Mouse (Mus musculus): ENCODE results near the gene Fam57a. TPM values are rescaled to one million over a fixed set of nuclear protein-coding genes. Genes with fewer than 3 reads are reported as not detected.

Fam57a gene
- polyA plus RNA-seq, 1 experiment = 21.4 TPM

- H3K36me3 ChIP-seq (ENCODE audit: control insufficient read depth, insufficient read depth) = peaks cover 6% of the 10 kb centered on the region
- H3K79me2 ChIP-seq (ENCODE audit: control insufficient read depth, insufficient read depth) = no peaks in the 10 kb centered on the region
- no peak overlapping the region for H3ac ChIP-seq (ENCODE audit: control insufficient read depth, insufficient read length, low read depth)
- H3K4me3 ChIP-seq (ENCODE audit: insufficient read depth, poor library complexity, severe bottlenecking) = no peak overlapping the region
- no peaks in the 10 kb centered on the region for H3K79me3 ChIP-seq (ENCODE audit: low read depth)
- no peaks in the 10 kb centered on the region for H3K27me3 ChIP-seq (ENCODE audit: control insufficient read depth, insufficient read depth, insufficient read length)
- TF ChIP-seq MYOG (IDR thresholded peaks at IDR 0.05; ENCODE audit: control insufficient read depth, extremely low read depth, insufficient read length) (no peak), MYOD1 (IDR thresholded peaks at IDR 0.05; ENCODE audit: control insufficient read depth, insufficient read length, low read depth) (no peak), CTCF (IDR thresholded peaks at IDR 0.05; ENCODE audit: control insufficient read depth, insufficient read depth, insufficient read length) (no peak), CEBPB (IDR thresholded peaks at IDR 0.05; ENCODE audit: low read depth) (no peak), FOSL1 (IDR thresholded peaks at IDR 0.05; ENCODE audit: insufficient read depth, low read length, poor library complexity, severe bottlenecking) (no peak), USF1 (IDR thresholded peaks at IDR 0.05; ENCODE audit: low read depth) (no peak), MAX (IDR thresholded peaks at IDR 0.05) (no peak)
These were observed 34.3 kb upstream of the Fam57a start for GRCm38 (mm10) chr11:76145169-76145568.

- Histone ChIP-seq H3K4me3 (ENCODE audit: insufficient read depth, poor library complexity, severe bottlenecking) (no peak overlapping the region), H3K79me3 (ENCODE audit: low read depth) (no peaks in the 10 kb centered on the region), H3K79me2 (ENCODE audit: control insufficient read depth, insufficient read depth) (no peaks in the 10 kb centered on the region), H3K27me3 (ENCODE audit: control insufficient read depth, insufficient read depth, insufficient read length) (no peaks in the 10 kb centered on the region), H3ac (ENCODE audit: control insufficient read depth, insufficient read length, low read depth) (no peak overlapping the region), H3K36me3 (ENCODE audit: control insufficient read depth, insufficient read depth) (peaks cover 15% of the 10 kb centered on the region)
- TF ChIP-seq MAX (IDR thresholded peaks at IDR 0.05) (no peak), USF1 (IDR thresholded peaks at IDR 0.05; ENCODE audit: low read depth) (no peak), MYOG (IDR thresholded peaks at IDR 0.05; ENCODE audit: control insufficient read depth, extremely low read depth, insufficient read length) (no peak), CTCF (IDR thresholded peaks at IDR 0.05; ENCODE audit: control insufficient read depth, insufficient read depth, insufficient read length) (no peak), CEBPB (IDR thresholded peaks at IDR 0.05; ENCODE audit: low read depth) (no peak), MYOD1 (IDR thresholded peaks at IDR 0.05; ENCODE audit: control insufficient read depth, insufficient read length, low read depth) (no peak), FOSL1 (IDR thresholded peaks at IDR 0.05; ENCODE audit: insufficient read depth, low read length, poor library complexity, severe bottlenecking) (no peak)
These were observed 33.1 kb upstream of the Fam57a start for GRCm38 (mm10) chr11:76146187-76147010.

GRCm38 (mm10) chr11:76148055-76149008 lies 31.1 kb upstream of the Fam57a start:
- Histone ChIP-seq H3K36me3 (ENCODE audit: control insufficient read depth, insufficient read depth) (peaks cover 20% of the 10 kb centered on the region), H3ac (ENCODE audit: control insufficient read depth, insufficient read length, low read depth) (no peak overlapping the region), H3K27me3 (ENCODE audit: control insufficient read depth, insufficient read depth, insufficient read length) (no peaks in the 10 kb centered on the region), H3K4me3 (ENCODE audit: insufficient read depth, poor library complexity, severe bottlenecking) (no peak overlapping the region), H3K79me2 (ENCODE audit: control insufficient read depth, insufficient read depth) (no peaks in the 10 kb centered on the region), H3K79me3 (ENCODE audit: low read depth) (no peaks in the 10 kb centered on the region)
- TF ChIP-seq MYOD1 (IDR thresholded peaks at IDR 0.05; ENCODE audit: control insufficient read depth, insufficient read length, low read depth) (no peak), CTCF (IDR thresholded peaks at IDR 0.05; ENCODE audit: control insufficient read depth, insufficient read depth, insufficient read length) (no peak), MYOG (IDR thresholded peaks at IDR 0.05; ENCODE audit: control insufficient read depth, extremely low read depth, insufficient read length) (no peak), USF1 (IDR thresholded peaks at IDR 0.05; ENCODE audit: low read depth) (no peak), CEBPB (IDR thresholded peaks at IDR 0.05; ENCODE audit: low read depth) (no peak), FOSL1 (IDR thresholded peaks at IDR 0.05; ENCODE audit: insufficient read depth, low read length, poor library complexity, severe bottlenecking) (no peak), MAX (IDR thresholded peaks at IDR 0.05) (no peak)

- Histone ChIP-seq H3K27me3 (ENCODE audit: control insufficient read depth, insufficient read depth, insufficient read length) (no peaks in the 10 kb centered on the region), H3K79me3 (ENCODE audit: low read depth) (no peaks in the 10 kb centered on the region), H3ac (ENCODE audit: control insufficient read depth, insufficient read length, low read depth) (no peak overlapping the region), H3K36me3 (ENCODE audit: control insufficient read depth, insufficient read depth) (peaks cover 29% of the 10 kb centered on the region), H3K4me3 (ENCODE audit: insufficient read depth, poor library complexity, severe bottlenecking) (no peak overlapping the region), H3K79me2 (ENCODE audit: control insufficient read depth, insufficient read depth) (no peaks in the 10 kb centered on the region)
- TF ChIP-seq MYOG (IDR thresholded peaks at IDR 0.05; ENCODE audit: control insufficient read depth, extremely low read depth, insufficient read length) (no peak), MYOD1 (IDR thresholded peaks at IDR 0.05; ENCODE audit: control insufficient read depth, insufficient read length, low read depth) (no peak), USF1 (IDR thresholded peaks at IDR 0.05; ENCODE audit: low read depth) (no peak), FOSL1 (IDR thresholded peaks at IDR 0.05; ENCODE audit: insufficient read depth, low read length, poor library complexity, severe bottlenecking) (no peak), CTCF (IDR thresholded peaks at IDR 0.05; ENCODE audit: control insufficient read depth, insufficient read depth, insufficient read length) (no peak), MAX (IDR thresholded peaks at IDR 0.05) (no peak), CEBPB (IDR thresholded peaks at IDR 0.05; ENCODE audit: low read depth) (no peak)
These were observed 28.5 kb upstream of the Fam57a start for GRCm38 (mm10) chr11:76150980-76151379.

- Histone ChIP-seq H3K79me2 (ENCODE audit: control insufficient read depth, insufficient read depth) (no peaks in the 10 kb centered on the region), H3K27me3 (ENCODE audit: control insufficient read depth, insufficient read depth, insufficient read length) (no peaks in the 10 kb centered on the region), H3K4me3 (ENCODE audit: insufficient read depth, poor library complexity, severe bottlenecking) (no peak overlapping the region), H3ac (ENCODE audit: control insufficient read depth, insufficient read length, low read depth) (no peak overlapping the region), H3K79me3 (ENCODE audit: low read depth) (no peaks in the 10 kb centered on the region), H3K36me3 (ENCODE audit: control insufficient read depth, insufficient read depth) (peaks cover 29% of the 10 kb centered on the region)
- no peak for TF ChIP-seq USF1 (IDR thresholded peaks at IDR 0.05; ENCODE audit: low read depth)
- TF ChIP-seq CTCF (IDR thresholded peaks at IDR 0.05; ENCODE audit: control insufficient read depth, insufficient read depth, insufficient read length) = no peak
- TF ChIP-seq MAX (IDR thresholded peaks at IDR 0.05) = no peak
- TF ChIP-seq FOSL1 (IDR thresholded peaks at IDR 0.05; ENCODE audit: insufficient read depth, low read length, poor library complexity, severe bottlenecking) = no peak
- TF ChIP-seq MYOG (IDR thresholded peaks at IDR 0.05; ENCODE audit: control insufficient read depth, extremely low read depth, insufficient read length) = no peak
- TF ChIP-seq CEBPB (IDR thresholded peaks at IDR 0.05; ENCODE audit: low read depth) = no peak
- no peak for TF ChIP-seq MYOD1 (IDR thresholded peaks at IDR 0.05; ENCODE audit: control insufficient read depth, insufficient read length, low read depth)
These were observed 26.1 kb upstream of the Fam57a start for GRCm38 (mm10) chr11:76153236-76153951.
